Mouse (Mus musculus) CH12.LX (cell line): ENCODE measurements around the gene Olfml2a. TPM values are rescaled to one million over a fixed set of nuclear protein-coding genes. Genes with fewer than 3 reads are reported as not detected.

ENCODE experiments used
- DNase-seq: peaks from one replicate; pipeline ENCODE4 v3.0.0-alpha.2; 2013; ENCODE audit errors: extremely low read depth
- H3K27ac ChIP-seq: 2 replicates; pipeline ENCODE4 v1.5.1; 2012; ENCODE audit warnings: low read depth, mild to moderate bottlenecking, control low read depth, moderate library complexity; ENCODE audit not compliant: insufficient read depth
- H3K27me3 ChIP-seq: replicated peaks from 2 replicates; pipeline ENCODE3; 2012; ENCODE audit warnings: inconsistent platforms
- H3K36me3 ChIP-seq, 2 experiments: replicated peaks in 1 of 2; 2 replicates each; pipeline versions ENCODE3 to v1.6.1; 2012; ENCODE audit warnings: inconsistent platforms in 1 of 2, low read length in 1 of 2, mild to moderate bottlenecking in 1 of 2, mixed read lengths in 1 of 2, moderate library complexity in 1 of 2; ENCODE audit not compliant: control insufficient read depth in 1 of 2, insufficient read depth in 1 of 2
- H3K4me1 ChIP-seq, 2 experiments: 2 replicates each; pipeline ENCODE4 v1.6.1; 2012; ENCODE audit warnings: inconsistent platforms in 1 of 2, moderate library complexity in 1 of 2; ENCODE audit not compliant: insufficient read depth in 2 of 2, control insufficient read depth in 1 of 2
- H3K4me2 ChIP-seq: 2 replicates; pipeline ENCODE4 v1.6.1; 2012; ENCODE audit warnings: low read depth, mild to moderate bottlenecking, control low read depth; ENCODE audit not compliant: poor library complexity, insufficient read depth, severe bottlenecking
- H3K4me3 ChIP-seq, 3 experiments: fragments of 150-350 bp in 1 of 3; sonication (generic) in 1 of 3; replicated peaks in 1 of 3; 2 replicates each; pipeline versions ENCODE3 to v1.5.1; 2011 to 2012; ENCODE audit warnings: low read depth in 2 of 3, low read length in 2 of 3, mild to moderate bottlenecking in 2 of 3, moderate library complexity in 2 of 3, control low read depth in 1 of 3, improper control_type of control experiment in 1 of 3, inconsistent platforms in 1 of 3, mixed read lengths in 1 of 3; ENCODE audit not compliant: poor library complexity in 1 of 3
- H3K79me2 ChIP-seq: replicated peaks from 2 replicates; pipeline ENCODE4 v1.6.1; 2012; ENCODE audit warnings: mild to moderate bottlenecking, moderate library complexity; ENCODE audit not compliant: control insufficient read depth, poor library complexity, insufficient read depth, severe bottlenecking; ENCODE audit errors: extremely low read depth
- H3K9ac ChIP-seq: 2 replicates; pipeline ENCODE4 v1.6.1; 2012; ENCODE audit warnings: low read depth, mild to moderate bottlenecking, control low read depth, moderate library complexity; ENCODE audit not compliant: insufficient read depth
- H3K9me3 ChIP-seq: replicated peaks from 2 replicates; pipeline ENCODE3; 2012; ENCODE audit warnings: low read length, inconsistent platforms, mixed read lengths
- BHLHE40 ChIP-seq: IDR thresholded peaks from 2 replicates; pipeline ENCODE4 v1.6.1; 2011; ENCODE audit warnings: mild to moderate bottlenecking, low read depth, low read length, improper control_type of control experiment
- ELF1 ChIP-seq: IDR thresholded peaks from 2 replicates; pipeline ENCODE4 v1.6.1; 2014; ENCODE audit warnings: low read depth, mild to moderate bottlenecking, inconsistent platforms, low read length, improper control_type of control experiment
- EP300 ChIP-seq: IDR thresholded peaks from 2 replicates; pipeline ENCODE4 v1.6.1; 2011; ENCODE audit warnings: low read length, improper control_type of control experiment
- GABPA ChIP-seq: IDR thresholded peaks from 2 replicates; pipeline ENCODE4 v1.6.1; 2012; ENCODE audit warnings: low read depth, low read length, improper control_type of control experiment, inconsistent platforms; ENCODE audit not compliant: insufficient replicate concordance
- JUND ChIP-seq: conservative IDR thresholded peaks from 2 replicates; pipeline ENCODE4 v1.6.1; 2011; ENCODE audit warnings: low read depth, low read length, improper control_type of control experiment
- MXI1 ChIP-seq: IDR thresholded peaks from 2 replicates; pipeline ENCODE4 v1.6.1; 2011; ENCODE audit warnings: mild to moderate bottlenecking, low read depth, low read length, improper control_type of control experiment
- NRF1 ChIP-seq: IDR thresholded peaks from 2 replicates; pipeline ENCODE4 v1.6.1; 2014; ENCODE audit warnings: low read depth, mild to moderate bottlenecking, inconsistent platforms, low read length, improper control_type of control experiment, moderate library complexity
- POLR2A ChIP-seq: IDR thresholded peaks from 2 replicates; pipeline ENCODE4 v1.6.1; 2011; ENCODE audit warnings: low read depth, mild to moderate bottlenecking, improper control_type of control experiment, low read length
- POLR2AphosphoS2 ChIP-seq: IDR thresholded peaks from 2 replicates; pipeline ENCODE4 v1.6.1; 2011; ENCODE audit warnings: low read depth, low read length, improper control_type of control experiment
- RAD21 ChIP-seq: IDR thresholded peaks from 2 replicates; pipeline ENCODE4 v1.6.1; 2011; ENCODE audit warnings: low read depth, mild to moderate bottlenecking, low read length, improper control_type of control experiment, moderate library complexity
- RCOR1 ChIP-seq: conservative IDR thresholded peaks from 2 replicates; pipeline ENCODE4 v1.6.1; 2012; ENCODE audit warnings: low read depth, mild to moderate bottlenecking, inconsistent platforms, low read length, improper control_type of control experiment
- SIN3A ChIP-seq: IDR thresholded peaks from 2 replicates; pipeline ENCODE4 v1.6.1; 2012; ENCODE audit warnings: low read length, improper control_type of control experiment, inconsistent platforms
- ZKSCAN1 ChIP-seq: IDR thresholded peaks from 2 replicates; pipeline ENCODE4 v1.6.1; 2012; ENCODE audit warnings: low read depth, inconsistent platforms, low read length, improper control_type of control experiment, borderline replicate concordance
- ZMIZ1 ChIP-seq: IDR thresholded peaks from 2 replicates; pipeline ENCODE4 v1.6.1; 2012; ENCODE audit warnings: low read depth, mild to moderate bottlenecking, inconsistent platforms, low read length, improper control_type of control experiment
- dilution Hi-C: fragments of 300-500 bp; cut with MboI; formaldehyde crosslinking; loops from 2 replicates; pipeline ENCODE4 v1.14.3; 2020; ENCODE audit warnings: low sequenced_read_pairs; ENCODE audit not compliant: extremely low pct_unique_long_range_greater_than_20kb, extremely low pct_ligation_motif_present
- in situ Hi-C: fragments of 300-500 bp; cut with MboI; formaldehyde crosslinking; loops from 3 replicates; pipeline ENCODE4 v1.14.3; 2019; ENCODE audit warnings: low sequenced_read_pairs, low pct_ligation_motif_present, low pct_unique_long_range_greater_than_20kb, mixed read lengths
- polyA plus RNA-seq: library from polyadenylated mRNA; unstranded; fragments of >175 nt; gene quantifications from 2 replicates; pipeline ENCODE4 v1.2.1, GENCODE M21; 2012; ENCODE audit warnings: low read depth; ENCODE audit not compliant: insufficient read length
- total RNA-seq, 2 experiments: library from RNA; depleted of rRNA; stranded (reverse); fragments of 300-350 nt in 1 of 2; fragments of >200 nt in 1 of 2; gene quantifications; 2 replicates each; pipeline ENCODE4 v1.2.3; 2012 to 2014

The Olfml2a gene
- total and polyA plus RNA-seq, 3 experiments: 4.3 to 8.5 (median 5.5) TPM

DNA sequence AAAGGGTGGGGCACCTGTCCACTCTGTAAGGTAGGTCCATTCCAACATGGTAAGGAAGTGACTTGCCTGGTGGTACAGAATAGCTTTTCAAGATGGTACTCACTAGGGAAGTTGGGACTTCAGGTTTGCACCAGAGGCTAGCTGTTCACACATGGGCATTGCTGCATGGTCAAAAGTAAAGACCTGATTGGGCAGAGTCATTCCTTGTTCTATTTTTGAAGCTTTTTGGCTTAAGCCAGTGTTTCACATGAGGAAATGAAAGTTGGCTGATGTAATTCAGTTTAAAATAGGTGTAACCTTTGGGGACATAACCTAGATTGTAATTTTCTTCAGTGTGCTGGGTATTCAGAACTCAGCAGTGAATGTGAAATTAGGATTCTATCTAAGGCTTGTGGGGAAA, 79.5 kb downstream of the Olfml2a start (continued):
- TF ChIP-seq GABPA (no peak), SIN3A (peak; percentile 75; the same call in 1 of the 2 replicates), BHLHE40 (peak; percentile 49), RCOR1 (no peak), POLR2A (no peak), EP300 (peak; percentile 95), POLR2AphosphoS2 (no peak), ZKSCAN1 (no peak), ZMIZ1 (peak; percentile 59), ELF1 (peak; percentile 61), JUND (peak; percentile 96), RAD21 (no peak)

DNA sequence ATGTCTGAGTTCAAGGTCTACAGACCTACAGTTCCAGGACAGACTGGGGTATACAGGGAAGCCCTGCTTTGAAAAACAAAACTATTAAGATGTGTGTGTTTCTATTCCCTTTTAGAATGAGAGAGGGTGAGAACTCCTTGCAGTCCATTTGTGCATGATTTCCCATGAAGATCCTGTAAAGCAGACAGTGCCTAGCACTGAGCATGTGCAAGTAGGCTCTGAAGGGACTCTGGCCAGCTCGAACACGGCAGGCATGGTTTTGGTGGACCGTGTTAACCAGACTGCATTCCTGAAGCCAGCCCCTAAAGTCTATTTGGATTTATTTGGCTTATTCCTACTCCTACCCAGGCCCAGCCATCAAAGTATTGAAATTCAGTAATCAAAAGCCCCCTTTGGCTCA, 80.2 kb downstream of the Olfml2a start:
- peak overlapping the region in 1 of 3 experiments; percentile 34 for H3K4me3 ChIP-seq
- H3K36me3 ChIP-seq: peaks cover 40 to 58% of the 10 kb centered on the region in 2 experiments
- in situ Hi-C loops (no loop called here), dilution Hi-C loops (no loop called here)
- H3K4me1 ChIP-seq: peaks cover 8 to 63% of the 10 kb centered on the region in 2 experiments
- no peak for TF ChIP-seq MXI1
- peak; percentile 79 for TF ChIP-seq NRF1
- peak overlapping the region; percentile 74 for H3K4me2 ChIP-seq
- H3K9me3 ChIP-seq: no peaks in the 10 kb centered on the region
- H3K27me3 ChIP-seq: no peaks in the 10 kb centered on the region
- peaks cover 54% of the 10 kb centered on the region for H3K79me2 ChIP-seq
- peak overlapping the region; percentile 87 for H3K9ac ChIP-seq
- peak overlapping the region; percentile 100 for H3K27ac ChIP-seq
- DNase-seq: no peak

- 0 out of 2 replicates have a peak, but pooled peaks have one; percentile 30 for TF ChIP-seq RCOR1
- TF ChIP-seq POLR2AphosphoS2: no peak
- no peak for DNase-seq
- H3K9me3 ChIP-seq: no peaks in the 10 kb centered on the region
- H3K27ac ChIP-seq: peak overlapping the region; percentile 100
- H3K36me3 ChIP-seq: peaks cover 46 to 66% of the 10 kb centered on the region in 2 experiments
- H3K4me3 ChIP-seq: no peak overlapping the region
- in situ Hi-C loops: no loop called here
- H3K4me2 ChIP-seq: peak overlapping the region; percentile 74
- H3K27me3 ChIP-seq: no peaks in the 10 kb centered on the region
- peak overlapping the region; percentile 87 for H3K9ac ChIP-seq
- H3K4me1 ChIP-seq: peaks cover 8 to 71% of the 10 kb centered on the region in 2 experiments
- dilution Hi-C loops: no loop called here
- H3K79me2 ChIP-seq: peaks cover 51% of the 10 kb centered on the region
These were observed 81.0 kb downstream of the Olfml2a start for GRCm38 (mm10) chr2:39012768-39013279.

Other genes starting within 250 kb of the Olfml2a start
- gene Nr5a1, start 217.4 kb upstream of the Olfml2a start, total RNA-seq (2012; rRNA removed): 0.04 TPM in 1 of 2 replicates, not detected in the other
- gene Nr5a1, start 217.4 kb upstream of the Olfml2a start, total RNA-seq (2014; rRNA removed): not detected in 2 replicates
- gene Nr5a1, start 217.4 kb upstream of the Olfml2a start, polyA plus RNA-seq: not detected in 2 replicates
- 5.8 and 6.1 TPM in 2 replicates for gene Nr6a1, start 4.3 kb upstream of the Olfml2a start, total RNA-seq (2012; rRNA removed)
- gene Nr6a1, start 4.3 kb upstream of the Olfml2a start, total RNA-seq (2014; rRNA removed): 5.0 and 5.6 TPM in 2 replicates
- 6.1 and 6.2 TPM in 2 replicates for gene Nr6a1, start 4.3 kb upstream of the Olfml2a start, polyA plus RNA-seq
- gene Wdr38, start 65.5 kb downstream of the Olfml2a start, total RNA-seq (2012; rRNA removed): 1.0 and 1.1 TPM in 2 replicates
- 0.19 and 0.28 TPM in 2 replicates for gene Wdr38, start 65.5 kb downstream of the Olfml2a start, total RNA-seq (2014; rRNA removed)
- gene Wdr38, start 65.5 kb downstream of the Olfml2a start, polyA plus RNA-seq: 0.40 and 0.63 TPM in 2 replicates
- gene Arpc5l, start 73.4 kb downstream of the Olfml2a start, total RNA-seq (2012; rRNA removed): 139 and 148 TPM in 2 replicates
- gene Arpc5l, start 73.4 kb downstream of the Olfml2a start, total RNA-seq (2014; rRNA removed): 300 and 309 TPM in 2 replicates
- 212 and 219 TPM in 2 replicates for gene Arpc5l, start 73.4 kb downstream of the Olfml2a start, polyA plus RNA-seq
- gene Rpl35, start 73.6 kb downstream of the Olfml2a start, total RNA-seq (2012; rRNA removed): 2,171 and 2,515 TPM in 2 replicates
- gene Rpl35, start 73.6 kb downstream of the Olfml2a start, total RNA-seq (2014; rRNA removed): 976 and 984 TPM in 2 replicates
- gene Rpl35, start 73.6 kb downstream of the Olfml2a start, polyA plus RNA-seq: 649 and 718 TPM in 2 replicates
- 7.8 and 8.8 TPM in 2 replicates for gene Golga1, start 133.6 kb downstream of the Olfml2a start, total RNA-seq (2012; rRNA removed)
- 8.2 and 8.6 TPM in 2 replicates for gene Golga1, start 133.6 kb downstream of the Olfml2a start, total RNA-seq (2014; rRNA removed)
- gene Golga1, start 133.6 kb downstream of the Olfml2a start, polyA plus RNA-seq: 10.1 and 11.5 TPM in 2 replicates